Mouse (Mus musculus) lung, adult 18-20 months (tissue): ENCODE results near the gene Pde10a.

Experiments used
- DNase-seq, 2 experiments: peaks; one replicate each; pipeline ENCODE4 v3.0.0; 2022; ENCODE audit warnings: mixed read lengths in 2 of 2

Pde10a gene

GRCm38 (mm10) chr17:8856430-8857371 lies 331.5 kb downstream of the Pde10a start:
- peak; percentile 47 to 64 for DNase-seq

- DNase-seq: no peak
Measured at GRCm38 (mm10) chr17:8858636-8859421, 333.7 kb downstream of the Pde10a start.

GRCm38 (mm10) chr17:8859489-8859888 lies 334.3 kb downstream of the Pde10a start:
- no peak for DNase-seq

GRCm38 (mm10) chr17:8864638-8865497 lies 339.7 kb downstream of the Pde10a start:
- DNase-seq: peak; percentile 42 to 53

GRCm38 (mm10) chr17:8867331-8868237 lies 342.4 kb downstream of the Pde10a start:
- DNase-seq: no peak

GRCm38 (mm10) chr17:8869287-8869686 lies 344.1 kb downstream of the Pde10a start:
- no peak for DNase-seq

GRCm38 (mm10) chr17:8870848-8871247 lies 345.7 kb downstream of the Pde10a start:
- DNase-seq: no peak

GRCm38 (mm10) chr17:8871396-8871795 lies 346.2 kb downstream of the Pde10a start:
- DNase-seq: no peak

- DNase-seq: peak; percentile 24 to 30
Measured at GRCm38 (mm10) chr17:8871997-8872593, 346.9 kb downstream of the Pde10a start.

GRCm38 (mm10) chr17:8872611-8873010 lies 347.4 kb downstream of the Pde10a start:
- no peak for DNase-seq

- DNase-seq: no peak
Measured at GRCm38 (mm10) chr17:8878056-8878455, 352.9 kb downstream of the Pde10a start.

- DNase-seq: no peak
Measured at GRCm38 (mm10) chr17:8881711-8882110, 356.5 kb downstream of the Pde10a start.

- no peak for DNase-seq
Measured at GRCm38 (mm10) chr17:8884691-8885090, 359.5 kb downstream of the Pde10a start.

GRCm38 (mm10) chr17:8885830-8886229 lies 360.7 kb downstream of the Pde10a start:
- no peak for DNase-seq

- DNase-seq: no peak
Measured at GRCm38 (mm10) chr17:8888105-8888504, 362.9 kb downstream of the Pde10a start.

GRCm38 (mm10) chr17:8888639-8889038 lies 363.5 kb downstream of the Pde10a start:
- DNase-seq: no peak

- no peak for DNase-seq
Measured at GRCm38 (mm10) chr17:8892193-8892985, 367.2 kb downstream of the Pde10a start.

GRCm38 (mm10) chr17:8895991-8896390 lies 370.8 kb downstream of the Pde10a start:
- no peak for DNase-seq

GRCm38 (mm10) chr17:8897749-8898148 lies 372.6 kb downstream of the Pde10a start:
- DNase-seq: no peak

- DNase-seq: no peak
Measured at GRCm38 (mm10) chr17:8898221-8898620, 373.0 kb downstream of the Pde10a start.
